Mouse (Mus musculus) MEL (cell line): ENCODE measurements around the gene Gadd45gip1. TPM values are rescaled to one million over a fixed set of nuclear protein-coding genes. Genes with fewer than 3 reads are reported as not detected.

Source experiments
- DNase-seq: peaks from one replicate; pipeline ENCODE4 v3.0.0; 2011; ENCODE audit warnings: low read depth, low spot score
- H3K27ac ChIP-seq: 2 replicates; pipeline ENCODE4 v1.5.1; 2012; ENCODE audit warnings: low read depth, mild to moderate bottlenecking, control low read depth, low read length, moderate library complexity; ENCODE audit not compliant: control insufficient read depth
- H3K27me3 ChIP-seq, 2 experiments: fragments of 150-350 bp in 1 of 2; sonication (generic) in 1 of 2; 2 replicates each; pipeline ENCODE4 v1.6.1; 2012; ENCODE audit warnings: low read length in 2 of 2, mild to moderate bottlenecking in 2 of 2, improper control_type of control experiment in 1 of 2, moderate library complexity in 1 of 2; ENCODE audit not compliant: insufficient read depth in 2 of 2, control insufficient read depth in 1 of 2
- H3K36me3 ChIP-seq, 2 experiments: 2 replicates each; pipeline ENCODE4 v1.6.1; 2012 to 2014; ENCODE audit warnings: low read length in 2 of 2, improper control_type of control experiment in 1 of 2, inconsistent platforms in 1 of 2, mild to moderate bottlenecking in 1 of 2; ENCODE audit not compliant: insufficient read depth in 2 of 2, control insufficient read depth in 1 of 2
- H3K4me1 ChIP-seq, 2 experiments: fragments of 150-350 bp in 1 of 2; sonication (generic) in 1 of 2; 2 replicates each; pipeline ENCODE4 v1.6.1; 2012; ENCODE audit warnings: low read length in 2 of 2, improper control_type of control experiment in 1 of 2, mild to moderate bottlenecking in 1 of 2; ENCODE audit not compliant: insufficient read depth in 2 of 2, control insufficient read depth in 1 of 2
- H3K4me3 ChIP-seq, 2 experiments: fragments of 150-350 bp in 1 of 2; sonication (generic) in 1 of 2; 2 replicates each; pipeline ENCODE4 v1.5.1; 2012; ENCODE audit warnings: low read depth in 2 of 2, low read length in 2 of 2, mild to moderate bottlenecking in 2 of 2, moderate library complexity in 2 of 2, control low read depth in 1 of 2, improper control_type of control experiment in 1 of 2; ENCODE audit not compliant: control insufficient read depth in 1 of 2, insufficient read depth in 1 of 2
- H3K79me2 ChIP-seq: 2 replicates; pipeline ENCODE4 v1.6.1; 2012; ENCODE audit warnings: mild to moderate bottlenecking, low read length, moderate library complexity; ENCODE audit not compliant: control insufficient read depth, poor library complexity, insufficient read depth
- H3K9ac ChIP-seq: 2 replicates; pipeline ENCODE4 v1.6.1; 2012; ENCODE audit warnings: low read depth, mild to moderate bottlenecking, control low read depth, low read length, moderate library complexity; ENCODE audit not compliant: control insufficient read depth, poor library complexity, severe bottlenecking
- H3K9me3 ChIP-seq: fragments of 150-350 bp; sonication (generic); replicated peaks from 2 replicates; pipeline ENCODE4 v1.6.1; 2012; ENCODE audit warnings: mild to moderate bottlenecking, low read length, improper control_type of control experiment, moderate library complexity; ENCODE audit not compliant: insufficient read depth
- BHLHE40 ChIP-seq: IDR thresholded peaks from 2 replicates; pipeline ENCODE4 v1.6.1; 2012; ENCODE audit warnings: low read depth, mild to moderate bottlenecking, inconsistent platforms, low read length, improper control_type of control experiment, borderline replicate concordance
- ETS1 ChIP-seq: IDR thresholded peaks from 2 replicates; pipeline ENCODE4 v1.6.1; 2012; ENCODE audit warnings: low read depth, mild to moderate bottlenecking, inconsistent platforms, low read length, improper control_type of control experiment, moderate library complexity
- GATA1 ChIP-seq: IDR thresholded peaks from 2 replicates; pipeline ENCODE4 v1.6.1; 2011; ENCODE audit warnings: low read depth, low read length, improper control_type of control experiment
- HCFC1 ChIP-seq: IDR thresholded peaks from 2 replicates; pipeline ENCODE4 v1.6.1; 2012; ENCODE audit warnings: low read depth, mild to moderate bottlenecking, inconsistent platforms, low read length, improper control_type of control experiment, moderate library complexity
- MAX ChIP-seq: IDR thresholded peaks from 2 replicates; pipeline ENCODE4 v1.6.1; 2011; ENCODE audit warnings: low read length, improper control_type of control experiment
- MAZ ChIP-seq: IDR thresholded peaks from 2 replicates; pipeline ENCODE4 v1.6.1; 2012; ENCODE audit warnings: low read depth, mild to moderate bottlenecking, inconsistent platforms, low read length, improper control_type of control experiment
- MXI1 ChIP-seq: IDR thresholded peaks from 2 replicates; pipeline ENCODE4 v1.6.1; 2011; ENCODE audit warnings: mild to moderate bottlenecking, low read depth, low read length, improper control_type of control experiment
- MYC ChIP-seq: IDR thresholded peaks from 2 replicates; pipeline ENCODE4 v1.6.1; 2011; ENCODE audit warnings: low read depth, mild to moderate bottlenecking, low read length, improper control_type of control experiment, moderate library complexity
- NELFE ChIP-seq: IDR thresholded peaks from 2 replicates; pipeline ENCODE4 v1.6.1; 2011; ENCODE audit warnings: low read depth, low read length, improper control_type of control experiment
- NRF1 ChIP-seq: IDR thresholded peaks from 2 replicates; pipeline ENCODE4 v1.6.1; 2014; ENCODE audit warnings: low read depth, mild to moderate bottlenecking, inconsistent platforms, low read length, improper control_type of control experiment, moderate library complexity; ENCODE audit not compliant: poor library complexity, insufficient read depth, severe bottlenecking
- POLR2A ChIP-seq, 2 experiments: IDR thresholded peaks; 2 replicates each; pipeline ENCODE4 v1.6.1; 2011 to 2012; ENCODE audit warnings: low read length in 2 of 2, mild to moderate bottlenecking in 2 of 2, control low read depth in 1 of 2, improper control_type of control experiment in 1 of 2, low read depth in 1 of 2, moderate library complexity in 1 of 2; ENCODE audit not compliant: control insufficient read depth in 1 of 2, insufficient read depth in 1 of 2, poor library complexity in 1 of 2
- POLR2AphosphoS2 ChIP-seq: IDR thresholded peaks from 2 replicates; pipeline ENCODE4 v1.6.1; 2011; ENCODE audit warnings: low read length, improper control_type of control experiment
- POLR2AphosphoS5 ChIP-seq: IDR thresholded peaks from 2 replicates; pipeline ENCODE4 v1.6.1; 2012; ENCODE audit warnings: low read depth, borderline replicate concordance, mild to moderate bottlenecking, inconsistent platforms, low read length, moderate library complexity, mixed read lengths
- RAD21 ChIP-seq: IDR thresholded peaks from 2 replicates; pipeline ENCODE4 v1.6.1; 2011; ENCODE audit warnings: mild to moderate bottlenecking, low read depth, low read length, improper control_type of control experiment
- RCOR1 ChIP-seq: IDR thresholded peaks from 2 replicates; pipeline ENCODE4 v1.6.1; 2012; ENCODE audit warnings: low read depth, mild to moderate bottlenecking, inconsistent platforms, low read length, improper control_type of control experiment
- SIN3A ChIP-seq: IDR thresholded peaks from 2 replicates; pipeline ENCODE4 v1.6.1; 2012; ENCODE audit warnings: low read length, improper control_type of control experiment, inconsistent platforms
- TBP ChIP-seq: IDR thresholded peaks from 2 replicates; pipeline ENCODE4 v1.8.0; 2011; ENCODE audit warnings: low read depth, low read length, improper control_type of control experiment
- TCF12 ChIP-seq: IDR thresholded peaks from 2 replicates; pipeline ENCODE4 v1.6.1; 2014; ENCODE audit warnings: low read depth, mild to moderate bottlenecking, inconsistent platforms, low read length, improper control_type of control experiment, moderate library complexity
- UBTF ChIP-seq: IDR thresholded peaks from 2 replicates; pipeline ENCODE4 v1.6.1; 2012; ENCODE audit warnings: low read depth, mild to moderate bottlenecking, inconsistent platforms, low read length, improper control_type of control experiment, moderate library complexity, borderline replicate concordance; ENCODE audit not compliant: insufficient read depth
- USF2 ChIP-seq, 2 experiments: IDR thresholded peaks; 2 replicates each; pipeline ENCODE4 v1.6.1; 2011 to 2012; ENCODE audit warnings: improper control_type of control experiment in 2 of 2, low read length in 2 of 2, borderline replicate concordance in 1 of 2, inconsistent platforms in 1 of 2, low read depth in 1 of 2, mild to moderate bottlenecking in 1 of 2; ENCODE audit not compliant: insufficient read depth in 1 of 2
- polyA plus RNA-seq, 2 experiments: library from polyadenylated mRNA; stranded (reverse) in 1 of 2; unstranded in 1 of 2; fragments of >175 nt in 1 of 2; fragments of >200 nt in 1 of 2; gene quantifications; 2 replicates each; pipeline versions ENCODE4 v1.2.1 to v1.2.4; 2012; ENCODE audit warnings: low replicate concordance in 2 of 2, low read depth in 1 of 2; ENCODE audit not compliant: insufficient read length in 2 of 2, insufficient read depth in 1 of 2, missing spikeins in 1 of 2
- total RNA-seq: library from RNA; depleted of rRNA; stranded (reverse); fragments of 300-350 nt; gene quantifications from 2 replicates; pipeline ENCODE4 v1.2.3, GENCODE M21; 2012

Gadd45gip1 gene
- total and polyA plus RNA-seq, 3 experiments: 51.8 to 62.9 TPM; not detected in 1

DNA sequence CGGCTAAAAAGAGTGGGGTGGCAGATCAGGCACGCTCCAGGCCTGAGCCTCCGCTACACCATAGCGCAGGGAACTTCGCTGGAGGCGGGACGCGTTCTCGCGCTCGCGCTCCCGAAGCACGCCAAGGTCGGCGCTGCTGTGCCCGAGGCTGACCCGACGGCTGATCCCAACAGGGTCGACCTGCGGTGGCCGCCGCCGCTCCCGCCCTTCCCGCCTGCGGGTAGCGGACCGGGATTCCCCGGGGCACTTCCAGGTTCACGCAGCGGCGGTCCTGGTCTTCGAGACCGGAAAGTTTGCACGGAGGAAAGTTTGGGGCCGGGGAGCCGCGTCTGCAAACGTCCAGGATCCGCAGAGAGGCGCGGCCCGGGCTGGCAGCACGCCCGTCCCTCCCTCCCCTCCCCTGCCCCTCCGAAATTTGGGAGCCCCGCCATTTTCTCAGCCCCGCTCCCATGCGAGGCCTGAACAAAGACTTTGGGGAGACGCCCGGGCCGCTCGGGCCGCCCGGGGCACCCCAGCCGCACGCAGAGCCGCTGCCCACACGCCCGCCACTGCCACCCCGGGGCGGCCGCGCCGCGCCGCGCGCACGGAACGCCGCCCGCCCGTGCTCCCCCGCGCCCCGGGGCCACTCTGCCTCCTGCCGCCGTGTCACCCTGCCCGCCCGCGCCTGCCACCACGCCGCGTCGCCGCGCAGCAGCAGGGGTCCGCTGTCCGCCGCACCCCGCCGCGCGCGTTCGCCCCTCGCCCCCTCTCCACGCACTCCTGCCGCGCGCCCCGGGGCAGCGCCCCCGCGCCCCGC lies 32.0 kb upstream of the Gadd45gip1 start:
- Histone ChIP-seq H3K27ac (peak overlapping the region; percentile 41), H3K9me3 (no peaks in the 10 kb centered on the region), H3K79me2 (peaks cover 48% of the 10 kb centered on the region), H3K4me1 (peaks cover 2 to 14% of the 10 kb centered on the region in 2 experiments; a peak in 2 of 4 replicates), H3K27me3 (no peaks in the 10 kb centered on the region), H3K9ac (peak overlapping the region; percentile 91), H3K4me3 (peak overlapping the region; percentile 85 to 86), H3K36me3 (no peaks in the 10 kb centered on the region; a peak in 1 of 4 replicates)
- DNase-seq: peak; percentile 75
- peak; percentile 56; the same call in 1 of the 2 replicates for TF ChIP-seq UBTF
- TF ChIP-seq TBP: 0 out of 2 replicates have a peak, but pooled peaks have one; percentile 20
- TF ChIP-seq POLR2A (IDR thresholded peaks at IDR 0.05; ENCODE audit: control insufficient read depth in 1 of 2, insufficient read depth in 1 of 2, low read depth in 1 of 2, low read length in 2 of 2, poor library complexity in 1 of 2): peak in 1 of 2 experiments; percentile 24; a peak in 2 of 4 replicates
- TF ChIP-seq NELFE: 0 out of 2 replicates have a peak, but pooled peaks have one; percentile 13
- 0 out of 2 replicates have a peak, but pooled peaks have one; percentile 32 for TF ChIP-seq MAZ
- TF ChIP-seq USF2 (IDR thresholded peaks at IDR 0.05; ENCODE audit: borderline replicate concordance in 1 of 2, insufficient read depth in 1 of 2, low read depth in 1 of 2, low read length in 2 of 2): no peak

- Histone ChIP-seq H3K9me3 (no peaks in the 10 kb centered on the region), H3K36me3 (no peaks in the 10 kb centered on the region; a peak in 1 of 4 replicates), H3K4me3 (peak within 1 kb of the TSS; percentile 85 to 92), H3K27ac (peak within 1 kb of the TSS; percentile 41), H3K27me3 (no peaks in the 10 kb centered on the region), H3K9ac (peak within 1 kb of the TSS; percentile 91), H3K4me1 (peaks cover 2 to 14% of the 10 kb centered on the region in 2 experiments; a peak in 2 of 4 replicates), H3K79me2 (peaks cover 42% of the 10 kb centered on the region)
- peak; percentile 14; the same call in 1 of the 2 replicates for TF ChIP-seq NRF1
- TF ChIP-seq NELFE: peak; percentile 40; the same call in 1 of the 2 replicates
- peak; percentile 73; the same call in 1 of the 2 replicates for TF ChIP-seq BHLHE40
- peak; percentile 34 to 50; a peak in 1 of 4 replicates for TF ChIP-seq POLR2A (IDR thresholded peaks at IDR 0.05; ENCODE audit: control insufficient read depth in 1 of 2, insufficient read depth in 1 of 2, low read depth in 1 of 2, low read length in 2 of 2, poor library complexity in 1 of 2)
- TF ChIP-seq RCOR1: no peak
- TF ChIP-seq SIN3A: peak; percentile 48
- TF ChIP-seq MAZ: peak; percentile 50; the same call in 1 of the 2 replicates
- peak; percentile 80 for TF ChIP-seq MYC
- TF ChIP-seq MXI1: peak; percentile 90
- TF ChIP-seq UBTF: no peak
- 0 out of 2 replicates have a peak, but pooled peaks have one; percentile 23 for TF ChIP-seq HCFC1
- TF ChIP-seq MAX: peak; percentile 76
- no peak for TF ChIP-seq POLR2AphosphoS2
- TF ChIP-seq POLR2AphosphoS5: peak; percentile 75; the same call in 1 of the 2 replicates
- TF ChIP-seq RAD21: no peak
- TF ChIP-seq GATA1: no peak
- 0 out of 2 replicates have a peak, but pooled peaks have one; percentile 20 for TF ChIP-seq TCF12
- TF ChIP-seq ETS1: peak; percentile 21; the same call in 1 of the 2 replicates
- peak; percentile 73 for DNase-seq
Observed at GRCm38 (mm10) chr8:84799999-84800831, 31.1 kb upstream of the Gadd45gip1 start, which contains the start of gene Nfix. TSS of gene Nfix (minus strand) at chr8:84800344.
